Mouse (Mus musculus): Measurements from ENCODE around the gene Rb1.

GRCm38 (mm10) chr14:73257348-73257747 lies 68.3 kb downstream of the Rb1 start:
- TF ChIP-seq CEBPB (IDR thresholded peaks at IDR 0.05; ENCODE audit: insufficient read depth, poor library complexity, severe bottlenecking) (no peak), E2F4 (IDR thresholded peaks at IDR 0.05; ENCODE audit: insufficient read depth) (no peak), REST (IDR thresholded peaks at IDR 0.05; ENCODE audit: insufficient read depth, insufficient read length) (no peak), POLR2AphosphoS2 (IDR thresholded peaks at IDR 0.05; ENCODE audit: insufficient read length, low read depth) (no peak), POLR2A (IDR thresholded peaks at IDR 0.05; ENCODE audit: insufficient read length, low read depth) (no peak), MYOD1 (IDR thresholded peaks at IDR 0.05; ENCODE audit: control insufficient read depth in 1 of 3, insufficient read length in 2 of 3, low read depth in 2 of 3) (no peak), USF1 (IDR thresholded peaks at IDR 0.05; ENCODE audit: low read depth) (no peak), MYOG (IDR thresholded peaks at IDR 0.05; ENCODE audit: control insufficient read depth in 1 of 3, insufficient read depth in 1 of 3, insufficient read length in 2 of 3, low read depth in 2 of 3) (no peak), TCF12 (IDR thresholded peaks at IDR 0.05; ENCODE audit: insufficient read depth, poor library complexity, severe bottlenecking) (no peak)
